Mouse (Mus musculus): ENCODE results near the gene Ank3. TPM values are rescaled to one million over a fixed set of nuclear protein-coding genes. Genes with fewer than 3 reads are reported as not detected.

Gene Ank3
- polyA plus RNA-seq, 1 experiment: 39.1 TPM

- no peak overlapping the region for H3K27ac ChIP-seq (ENCODE audit: insufficient read depth, low read depth, low read length)
- 40% methylated on average over 6 of the region's 6 CpGs for WGBS
Measured at GRCm38 (mm10) chr10:70067169-70068115, 668.9 kb downstream of the Ank3 start.

GRCm38 (mm10) chr10:70069321-70069720, 670.7 kb downstream of the Ank3 start:
- WGBS: 81% methylated on average over 6 of the region's 6 CpGs
- no peak for DNase-seq
- no peak overlapping the region for H3K27ac ChIP-seq (ENCODE audit: insufficient read depth, low read depth, low read length)
- H3K27me3 ChIP-seq (replicated peaks; ENCODE audit: control insufficient read depth, insufficient read depth, low read length): no peaks in the 10 kb centered on the region
- no peaks in the 10 kb centered on the region for H3K36me3 ChIP-seq (ENCODE audit: control insufficient read depth, insufficient read depth, low read length)
- H3K4me3 ChIP-seq (ENCODE audit: insufficient read depth, low read depth, low read length): no peak overlapping the region
- TF ChIP-seq POLR2A (IDR thresholded peaks at IDR 0.05; ENCODE audit: low read depth, low read length) (no peak), CTCF (conservative IDR thresholded peaks at IDR 0.05; ENCODE audit: insufficient read depth, insufficient read length, low read depth, low read length) (no peak)
- peaks cover 9% of the 10 kb centered on the region for H3K4me1 ChIP-seq (ENCODE audit: control insufficient read depth, insufficient read depth, low read length)

More at GRCm38 (mm10) chr10:70067169-70068115, 668.9 kb downstream of the Ank3 start:
- no peak overlapping the region for H3K4me3 ChIP-seq (ENCODE audit: insufficient read depth, low read depth, low read length)
- peaks cover 9% of the 10 kb centered on the region for H3K4me1 ChIP-seq (ENCODE audit: control insufficient read depth, insufficient read depth, low read length)
- peak; percentile 72 for DNase-seq
- no peaks in the 10 kb centered on the region for H3K27me3 ChIP-seq (replicated peaks; ENCODE audit: control insufficient read depth, insufficient read depth, low read length)
- TF ChIP-seq POLR2A (IDR thresholded peaks at IDR 0.05; ENCODE audit: low read depth, low read length): no peak
- no peak for TF ChIP-seq CTCF (conservative IDR thresholded peaks at IDR 0.05; ENCODE audit: insufficient read depth, insufficient read length, low read depth, low read length)
- H3K36me3 ChIP-seq (ENCODE audit: control insufficient read depth, insufficient read depth, low read length): no peaks in the 10 kb centered on the region

DNA sequence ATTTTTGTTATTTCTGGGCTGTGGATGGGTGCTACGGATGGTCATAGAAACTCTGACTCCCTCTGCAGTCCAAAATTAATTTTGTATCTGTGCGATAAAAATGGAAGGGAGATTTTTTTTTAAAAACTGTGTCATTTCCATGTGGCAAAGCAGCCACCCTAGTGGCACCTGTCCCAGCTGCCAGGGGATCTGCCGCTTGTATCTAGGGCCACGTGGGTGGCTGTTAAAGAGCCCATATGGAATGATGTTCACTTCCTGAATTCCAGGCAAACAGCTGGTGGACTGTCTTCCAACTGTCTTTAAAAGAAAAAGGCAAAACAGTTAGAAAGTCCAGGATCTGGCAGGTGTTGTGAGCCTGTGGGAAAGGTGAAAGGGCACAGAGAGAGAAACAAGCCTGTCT, 672.8 kb downstream of the Ank3 start:
- DNase-seq: no peak
- TF ChIP-seq POLR2A (IDR thresholded peaks at IDR 0.05; ENCODE audit: low read depth, low read length) (no peak), CTCF (conservative IDR thresholded peaks at IDR 0.05; ENCODE audit: insufficient read depth, insufficient read length, low read depth, low read length) (no peak)
- Histone ChIP-seq H3K4me1 (ENCODE audit: control insufficient read depth, insufficient read depth, low read length) (peaks cover 9% of the 10 kb centered on the region), H3K27me3 (replicated peaks; ENCODE audit: control insufficient read depth, insufficient read depth, low read length) (no peaks in the 10 kb centered on the region), H3K36me3 (ENCODE audit: control insufficient read depth, insufficient read depth, low read length) (no peaks in the 10 kb centered on the region), H3K4me3 (ENCODE audit: insufficient read depth, low read depth, low read length) (no peak overlapping the region), H3K27ac (ENCODE audit: insufficient read depth, low read depth, low read length) (no peak overlapping the region)
- WGBS: 85% methylated on average over 4 of the region's 4 CpGs

Other genes with a start within 250 kb of the Ank3 start
- 17.0 and 20.6 TPM in 2 replicates for gene Rhobtb1, start 247.3 kb upstream of the Ank3 start, polyA plus RNA-seq (2012; rRNA removed)
- gene A930033H14Rik, start 185.7 kb upstream of the Ank3 start, polyA plus RNA-seq (2012; rRNA removed): 0.94 and 1.1 TPM in 2 replicates
- 1.7 and 2.6 TPM in 2 replicates for gene Cdk1, start 45.8 kb upstream of the Ank3 start, polyA plus RNA-seq (2012; rRNA removed)